Mouse (Mus musculus) CH12.LX (cell line): Measurements from ENCODE around the gene Gm20388.

ENCODE experiments used
- CHD1 ChIP-seq: IDR thresholded peaks from 2 replicates; pipeline ENCODE4 v1.6.1; 2012; ENCODE audit warnings: low read depth, low read length, improper control_type of control experiment, inconsistent platforms
- CTCF ChIP-seq, 2 experiments: IDR thresholded peaks in 1 of 2; conservative IDR thresholded peaks in 1 of 2; 2 replicates each; pipeline ENCODE4 v1.5.1; 2011 to 2012; ENCODE audit warnings: low read depth in 2 of 2, low read length in 2 of 2, improper control_type of control experiment in 1 of 2, inconsistent platforms in 1 of 2, mild to moderate bottlenecking in 1 of 2, moderate library complexity in 1 of 2
- EP300 ChIP-seq: IDR thresholded peaks from 2 replicates; pipeline ENCODE4 v1.6.1; 2011; ENCODE audit warnings: low read length, improper control_type of control experiment
- IRF4 ChIP-seq: IDR thresholded peaks from 2 replicates; pipeline ENCODE4 v1.6.1; 2014; ENCODE audit warnings: low read depth, mild to moderate bottlenecking, inconsistent platforms, low read length, improper control_type of control experiment
- MAX ChIP-seq: IDR thresholded peaks from 2 replicates; pipeline ENCODE4 v1.6.1; 2011; ENCODE audit warnings: low read length, improper control_type of control experiment
- MYC ChIP-seq: IDR thresholded peaks from 2 replicates; pipeline ENCODE4 v1.6.1; 2011; ENCODE audit warnings: low read depth, mild to moderate bottlenecking, improper control_type of control experiment, low read length
- POLR2A ChIP-seq: IDR thresholded peaks from 2 replicates; pipeline ENCODE4 v1.6.1; 2011; ENCODE audit warnings: low read depth, mild to moderate bottlenecking, improper control_type of control experiment, low read length
- POLR2AphosphoS2 ChIP-seq: IDR thresholded peaks from 2 replicates; pipeline ENCODE4 v1.6.1; 2011; ENCODE audit warnings: low read depth, low read length, improper control_type of control experiment
- USF1 ChIP-seq: IDR thresholded peaks from 2 replicates; pipeline ENCODE4 v1.6.1; 2014; ENCODE audit warnings: low read depth, mild to moderate bottlenecking, inconsistent platforms, low read length, improper control_type of control experiment
- USF2 ChIP-seq: conservative IDR thresholded peaks from 2 replicates; pipeline ENCODE4 v1.6.1; 2011; ENCODE audit warnings: low read depth, low read length, improper control_type of control experiment
- ZC3H11A ChIP-seq: IDR thresholded peaks from 2 replicates; pipeline ENCODE4 v1.6.1; 2012; ENCODE audit warnings: low read depth, mild to moderate bottlenecking, inconsistent platforms, low read length, improper control_type of control experiment

DNA sequence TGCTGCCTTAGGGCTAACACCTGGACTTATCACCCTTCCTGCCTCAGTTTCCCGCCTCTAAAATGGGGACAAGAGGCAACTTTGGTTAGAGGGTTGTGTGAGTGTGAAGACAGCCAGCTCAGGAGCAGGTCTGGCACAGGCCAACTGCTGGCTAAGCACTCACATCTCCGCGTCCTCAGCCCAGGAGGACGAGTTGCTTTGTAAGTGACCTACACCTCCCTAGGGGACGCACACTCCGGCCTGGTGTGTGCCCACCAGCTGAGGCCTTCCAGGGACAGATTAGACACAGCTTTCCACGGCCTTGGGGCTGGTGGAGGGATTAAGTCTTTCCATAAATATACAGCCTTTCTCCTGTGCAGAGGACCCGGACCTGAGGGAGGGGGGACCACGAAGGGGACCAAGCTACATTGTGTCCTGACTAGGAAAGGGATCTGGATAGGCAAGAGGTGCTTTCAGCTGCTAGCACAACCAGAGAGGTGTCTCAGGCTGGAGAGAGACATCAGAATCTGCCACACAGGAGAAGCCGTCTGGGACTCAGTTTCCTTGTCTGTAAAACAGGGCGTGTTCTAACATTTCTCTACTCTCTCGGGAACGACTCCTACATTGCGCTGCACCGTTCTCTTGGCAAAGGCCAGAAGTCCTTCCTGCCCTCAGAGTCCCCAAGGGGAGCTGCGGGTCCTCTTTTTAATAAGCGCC is 722.5 kb downstream of the Gm20388 start:
- TF ChIP-seq EP300, result no peak
- TF ChIP-seq CTCF (conservative IDR thresholded peaks at IDR 0.05 in 1 of 2, IDR thresholded peaks at IDR 0.05 in 1 of 2; ENCODE audit: low read depth in 2 of 2, low read length in 2 of 2), result no peak
- TF ChIP-seq MYC, result no peak
- TF ChIP-seq POLR2AphosphoS2, result no peak
- TF ChIP-seq MAX, result no peak
- no peak for TF ChIP-seq POLR2A
- TF ChIP-seq IRF4, result no peak
- no peak for TF ChIP-seq ZC3H11A
- no peak for TF ChIP-seq USF2
- no peak for TF ChIP-seq USF1
- TF ChIP-seq CHD1, result no peak
